Mouse (Mus musculus) frontal cortex, postnatal 10 days (tissue): ENCODE data around the gene 4930452B06Rik.

Experiments
- DNase-seq, 2 experiments: peaks; one replicate each; pipeline ENCODE4 v3.0.0; 2022; ENCODE audit warnings: low spot score in 2 of 2, mixed read lengths in 1 of 2

The 4930452B06Rik gene

DNA sequence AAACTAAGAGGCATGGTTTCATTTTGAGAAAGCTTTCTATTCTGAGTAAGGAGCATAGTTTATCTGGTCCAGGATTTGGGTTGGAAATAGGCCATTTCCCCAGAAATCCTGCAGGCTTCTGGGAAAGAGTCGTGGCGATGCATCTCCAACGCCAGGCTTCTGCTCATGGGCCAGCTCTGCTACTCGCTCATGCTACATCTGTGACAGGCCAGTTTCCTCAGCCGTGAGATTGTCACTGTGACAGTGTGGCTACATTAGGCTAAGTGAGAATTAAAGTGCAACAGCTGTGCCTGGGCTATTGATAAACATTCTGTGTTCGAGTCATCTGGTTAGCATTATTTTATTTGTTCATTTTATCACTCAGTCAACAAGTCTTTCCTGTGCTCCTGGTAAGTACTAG, 140.8 kb downstream of the 4930452B06Rik start:
- DNase-seq = no peak

DNA sequence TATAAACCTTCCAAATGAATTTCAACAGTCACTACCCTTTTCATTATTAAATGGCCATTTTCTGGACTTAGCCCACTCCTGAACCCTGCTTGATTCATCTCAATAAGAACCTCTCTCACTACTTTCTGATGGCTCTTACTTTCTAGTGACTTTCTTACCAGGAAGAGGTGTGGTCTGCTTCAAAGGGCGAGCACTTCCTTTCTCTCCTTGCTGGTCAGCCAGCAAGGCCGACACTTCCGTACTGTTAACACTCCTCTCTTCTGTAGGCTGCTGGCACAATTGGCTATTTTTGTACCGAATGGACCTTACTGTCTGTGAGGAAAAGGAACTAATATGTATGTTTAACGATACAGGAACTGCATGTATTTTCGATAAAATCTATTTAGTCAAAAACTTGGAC, 148.4 kb downstream of the 4930452B06Rik start:
- no peak for DNase-seq

DNA sequence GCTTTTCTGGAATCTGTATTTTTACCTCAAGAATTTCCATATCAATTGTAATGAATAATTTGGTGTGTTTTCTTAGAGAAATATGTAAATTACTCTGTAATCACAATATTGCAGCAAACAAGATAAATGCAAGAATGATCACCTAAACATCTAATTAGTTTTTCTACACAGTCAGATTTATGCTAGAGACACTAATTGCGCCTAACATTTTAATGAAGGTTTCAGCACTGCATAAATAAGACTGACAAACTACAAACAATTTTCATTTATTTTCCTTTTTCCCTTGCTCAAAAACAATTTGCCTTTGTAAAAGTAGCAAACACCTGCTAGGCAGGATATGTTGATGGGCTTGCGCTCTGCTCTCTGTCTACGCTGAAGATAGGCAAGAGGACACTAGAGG, 152.0 kb downstream of the 4930452B06Rik start:
- no peak for DNase-seq

DNA sequence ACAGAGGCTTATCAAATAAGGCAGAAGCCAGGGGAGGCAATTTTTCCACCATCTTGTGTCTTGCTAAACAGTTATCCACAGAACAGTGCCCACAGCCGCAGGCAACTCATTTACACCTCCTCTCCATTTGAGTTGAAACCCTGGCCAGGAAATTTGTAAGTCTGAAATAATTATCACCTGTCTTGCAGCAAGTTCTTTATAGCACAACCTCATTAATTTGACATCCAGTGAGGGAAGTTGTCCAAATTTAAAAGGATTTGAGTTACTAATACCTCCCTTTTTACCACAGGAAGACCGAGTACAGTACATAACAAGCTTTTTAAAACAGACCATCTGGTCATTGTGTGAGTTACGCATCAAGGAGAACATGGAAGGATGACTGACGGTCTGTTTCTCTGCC, 154.8 kb downstream of the 4930452B06Rik start:
- DNase-seq = no peak

DNA sequence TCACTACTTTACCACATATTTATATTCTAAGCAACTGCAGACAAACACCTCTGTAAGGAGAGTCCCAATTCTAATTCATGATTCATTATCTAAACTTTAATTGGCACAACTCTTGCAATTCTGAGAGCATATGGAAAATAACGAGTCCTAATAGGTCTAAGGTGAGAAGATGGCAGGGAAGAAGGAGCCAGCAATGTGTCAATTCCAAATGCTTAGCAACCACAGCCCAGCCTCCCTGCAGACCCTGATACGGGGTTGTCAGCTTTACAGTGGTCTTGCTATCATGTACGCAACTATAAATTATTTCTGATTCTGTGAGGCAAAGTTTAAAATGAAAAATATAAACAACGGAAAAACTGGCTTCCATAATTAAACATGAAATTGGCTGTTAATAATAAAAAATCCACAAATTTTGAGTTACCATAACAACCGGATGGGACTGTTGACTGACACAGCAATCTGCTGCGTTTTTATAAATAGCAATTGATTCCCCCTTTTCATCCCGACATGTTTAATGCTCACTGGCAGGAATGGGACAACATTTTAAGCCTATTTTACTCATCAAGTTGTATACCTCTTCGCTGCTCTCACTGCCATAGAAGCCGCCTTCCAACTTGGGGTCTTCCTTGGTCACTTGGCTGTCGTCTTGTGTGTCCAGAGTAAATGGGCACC, 155.6 kb downstream of the 4930452B06Rik start:
- DNase-seq = no peak

GRCm38 (mm10) chr14:8508669-8509068, 157.4 kb downstream of the 4930452B06Rik start:
- no peak for DNase-seq

- DNase-seq = no peak
These were observed 161.8 kb downstream of the 4930452B06Rik start for GRCm38 (mm10) chr14:8504206-8504605.

DNA sequence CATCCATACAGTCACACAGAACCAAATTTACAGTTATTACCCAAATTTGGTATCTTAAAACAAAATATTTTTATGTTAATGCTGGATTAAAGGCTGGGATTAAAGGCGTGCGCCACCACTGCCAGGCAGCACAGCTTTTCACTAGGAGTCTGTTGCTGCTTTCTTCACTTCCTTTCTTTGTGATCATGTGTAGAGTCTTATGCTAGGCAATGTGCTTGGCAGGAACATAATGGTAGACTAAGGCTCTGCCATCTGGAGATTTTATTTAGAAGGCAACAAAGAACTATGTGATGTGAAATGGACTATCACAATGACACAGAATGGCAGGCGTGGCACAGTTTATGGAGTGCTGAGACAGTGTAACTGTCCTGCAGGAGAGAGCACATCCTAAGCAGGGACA, 162.7 kb downstream of the 4930452B06Rik start:
- no peak for DNase-seq

GRCm38 (mm10) chr14:8502496-8502895, 163.5 kb downstream of the 4930452B06Rik start:
- no peak for DNase-seq

DNA sequence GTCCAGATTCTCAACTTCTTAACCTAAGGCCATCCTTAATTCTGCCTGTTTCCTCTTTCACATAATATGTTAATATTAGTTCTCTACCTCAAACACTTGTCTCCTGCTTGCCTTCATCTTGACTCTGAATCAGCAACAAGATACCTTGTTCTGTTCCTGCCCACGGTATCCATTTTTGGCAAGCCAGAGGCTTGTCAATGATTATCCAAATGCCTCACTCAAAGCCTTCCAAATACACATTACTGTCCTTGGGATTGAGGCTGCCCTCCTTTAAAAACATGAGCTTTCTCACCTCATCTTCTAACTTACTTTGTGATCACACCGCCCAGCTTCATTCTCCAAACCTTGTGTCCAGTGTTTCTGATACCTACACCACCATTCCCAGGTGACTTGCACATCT, 170.3 kb downstream of the 4930452B06Rik start:
- DNase-seq = no peak

- no peak for DNase-seq
These were observed 171.1 kb downstream of the 4930452B06Rik start for GRCm38 (mm10) chr14:8494952-8495351.

DNA sequence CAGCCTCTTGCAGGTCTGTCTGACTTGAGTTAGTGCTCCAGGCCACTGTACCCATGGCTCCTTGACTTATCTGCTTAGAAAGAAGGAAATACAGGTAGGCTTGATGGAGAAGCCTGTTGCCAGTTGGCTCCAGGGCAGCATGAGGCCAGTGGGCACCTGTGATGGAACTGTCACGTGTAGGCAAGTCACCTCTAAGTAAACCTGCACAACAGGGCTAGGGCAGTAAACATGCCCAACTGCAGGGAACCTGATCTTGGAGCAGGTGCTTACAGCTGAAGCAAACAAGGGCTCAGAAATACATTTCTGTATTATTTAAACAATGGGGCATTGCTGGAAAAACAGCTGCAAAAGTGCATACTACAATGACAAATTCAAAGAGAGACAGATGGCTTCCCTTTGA, 171.8 kb downstream of the 4930452B06Rik start:
- no peak for DNase-seq

DNA sequence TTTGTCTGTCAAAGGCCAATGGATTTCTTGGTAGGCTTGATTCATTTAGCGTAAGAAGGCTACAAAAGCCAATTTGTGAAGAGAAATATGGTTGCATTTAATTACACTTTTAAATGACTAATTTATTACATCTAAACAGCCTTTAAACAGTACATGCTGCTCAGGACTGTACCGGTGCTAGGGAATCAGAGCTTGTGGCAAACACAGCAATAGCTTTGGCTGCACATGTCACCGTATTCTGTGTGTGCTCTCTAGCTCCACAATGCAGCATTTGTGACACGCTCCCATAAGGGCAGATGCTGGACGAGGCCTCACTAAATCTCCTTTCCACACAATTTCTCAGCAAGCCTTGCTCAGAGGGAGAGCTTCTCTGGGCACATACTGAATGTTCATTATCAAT, 187.9 kb downstream of the 4930452B06Rik start:
- DNase-seq = no peak

DNA sequence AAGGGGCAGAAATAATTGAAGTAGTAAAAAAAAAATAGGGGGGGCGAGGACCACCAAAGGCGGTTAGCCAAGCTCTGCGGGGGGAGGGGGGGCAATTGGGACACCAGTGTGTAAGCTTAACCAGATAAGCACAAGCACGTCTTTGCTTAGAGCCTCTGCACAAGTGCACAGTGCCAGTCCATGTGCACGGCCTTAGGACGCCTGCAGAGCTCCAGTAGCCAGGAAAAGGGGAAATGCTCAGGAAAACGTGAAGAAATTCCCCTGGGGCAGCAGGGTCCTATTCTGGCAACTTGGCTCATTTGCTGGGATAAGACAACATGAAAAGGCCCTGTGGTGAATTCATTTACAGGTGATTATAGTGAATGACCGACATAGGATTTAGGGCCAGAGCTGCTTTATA, 188.7 kb downstream of the 4930452B06Rik start:
- no peak for DNase-seq

- peak; percentile 21 to 59 for DNase-seq
These were observed 189.4 kb downstream of the 4930452B06Rik start for GRCm38 (mm10) chr14:8476606-8477005.

GRCm38 (mm10) chr14:8475851-8476250, 190.2 kb downstream of the 4930452B06Rik start:
- DNase-seq = no peak

GRCm38 (mm10) chr14:8472884-8473283, 193.2 kb downstream of the 4930452B06Rik start:
- no peak for DNase-seq

DNA sequence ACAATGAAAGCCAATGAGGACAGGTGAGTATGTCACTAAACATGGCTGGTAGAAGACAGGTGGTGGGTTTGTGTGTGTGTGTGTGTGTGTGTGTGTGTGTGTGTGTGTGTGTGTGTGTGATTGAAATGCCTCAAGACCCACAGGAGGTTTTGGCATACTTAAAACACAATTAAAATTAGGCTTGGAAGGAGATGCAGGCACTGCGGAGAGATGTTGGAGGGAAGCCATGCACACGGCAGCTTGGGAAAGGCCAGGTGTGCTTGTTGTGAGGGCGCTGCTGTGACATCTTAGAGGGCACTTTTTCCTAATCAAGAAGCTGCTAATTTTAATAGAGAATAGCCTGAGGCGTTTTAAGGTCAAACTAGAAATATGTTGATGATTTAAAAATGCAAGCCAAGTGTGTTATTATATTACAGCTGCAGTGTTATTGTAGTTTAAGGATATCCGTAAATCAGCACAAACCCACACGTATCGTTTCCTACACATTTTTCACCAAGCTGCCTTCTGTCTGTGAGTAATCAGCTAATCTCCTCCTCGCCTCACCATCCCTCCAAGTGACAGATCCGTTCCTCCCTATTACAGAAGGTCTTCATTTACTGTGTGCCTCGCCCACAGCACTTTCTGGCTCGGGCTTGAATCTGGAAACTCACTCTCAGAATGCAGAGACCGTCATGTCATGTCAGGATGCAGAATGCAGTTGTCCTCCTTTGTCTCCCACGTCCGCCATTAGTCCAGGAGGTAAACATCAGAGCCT, 201.5 kb downstream of the 4930452B06Rik start:
- DNase-seq = no peak

GRCm38 (mm10) chr14:8462973-8463372, 203.1 kb downstream of the 4930452B06Rik start:
- DNase-seq = no peak

DNA sequence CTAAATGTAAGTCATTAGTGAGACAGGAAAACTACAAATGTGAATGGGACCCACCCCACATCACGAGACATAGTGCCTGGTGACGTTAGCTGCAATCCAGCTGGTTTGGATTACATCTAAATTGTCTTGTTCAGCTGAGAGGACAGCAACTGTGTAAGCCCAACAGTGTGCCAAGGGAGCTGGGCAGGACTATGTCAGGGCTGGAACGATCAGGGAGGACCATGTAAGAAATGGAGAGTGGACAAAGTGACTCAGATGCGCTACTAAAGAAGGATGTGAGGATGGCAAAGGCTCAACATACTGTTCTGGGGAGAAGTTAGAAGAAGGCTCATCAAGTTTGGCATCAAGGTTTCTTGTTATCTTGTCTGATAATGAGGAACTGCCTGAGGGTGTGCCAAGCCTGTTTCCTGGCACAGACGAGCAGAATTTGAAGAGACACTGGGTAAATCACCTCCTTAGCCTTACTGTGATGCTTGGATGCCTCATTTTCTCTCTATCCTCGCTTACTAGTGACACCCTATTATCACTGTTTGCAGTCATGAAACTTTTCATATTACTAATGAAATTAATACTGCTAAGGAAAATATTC, 203.6 kb downstream of the 4930452B06Rik start:
- no peak for DNase-seq

DNA sequence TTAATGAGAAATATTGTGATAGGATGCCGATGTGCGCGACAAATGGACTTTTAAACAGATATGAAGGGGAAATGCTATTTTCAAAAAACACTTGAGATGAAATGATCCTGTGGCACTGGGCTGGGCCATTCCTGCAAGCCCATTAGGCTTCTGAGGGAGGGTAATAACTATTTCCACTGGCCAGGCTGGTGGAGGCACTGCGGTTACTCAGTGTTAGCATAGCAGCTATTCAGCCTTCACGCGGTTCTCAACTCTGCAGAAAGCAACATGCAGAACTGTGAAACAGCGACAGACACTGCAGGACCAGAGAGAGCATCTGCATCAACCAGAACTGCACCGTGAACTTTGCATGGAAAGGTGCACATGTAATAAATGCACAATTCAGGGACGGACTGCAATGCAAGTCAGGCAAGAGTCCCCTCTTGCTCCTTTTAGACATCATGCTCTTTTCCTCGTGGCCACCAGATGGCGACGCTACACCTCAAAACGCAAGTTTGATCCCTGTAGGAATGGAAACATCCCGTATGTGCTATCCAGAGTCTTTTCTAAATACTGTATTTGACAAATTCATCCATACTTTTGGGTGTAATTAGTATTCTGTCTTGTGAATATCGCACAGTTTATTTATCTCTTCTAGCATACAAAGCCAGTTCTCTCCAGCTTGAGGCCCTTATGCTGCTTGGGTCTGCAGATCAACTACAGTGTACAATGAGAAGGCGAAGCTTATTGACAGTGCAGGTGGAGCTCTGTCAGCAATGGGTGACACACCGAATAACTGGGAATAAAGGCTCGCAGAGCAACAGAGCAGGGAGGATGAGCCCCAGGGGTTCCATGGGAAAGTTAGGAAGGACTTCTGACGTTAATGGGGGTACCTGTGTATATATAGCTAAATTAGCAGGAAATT, 205.6 kb downstream of the 4930452B06Rik start:
- DNase-seq = peak; percentile 15 to 67

DNA sequence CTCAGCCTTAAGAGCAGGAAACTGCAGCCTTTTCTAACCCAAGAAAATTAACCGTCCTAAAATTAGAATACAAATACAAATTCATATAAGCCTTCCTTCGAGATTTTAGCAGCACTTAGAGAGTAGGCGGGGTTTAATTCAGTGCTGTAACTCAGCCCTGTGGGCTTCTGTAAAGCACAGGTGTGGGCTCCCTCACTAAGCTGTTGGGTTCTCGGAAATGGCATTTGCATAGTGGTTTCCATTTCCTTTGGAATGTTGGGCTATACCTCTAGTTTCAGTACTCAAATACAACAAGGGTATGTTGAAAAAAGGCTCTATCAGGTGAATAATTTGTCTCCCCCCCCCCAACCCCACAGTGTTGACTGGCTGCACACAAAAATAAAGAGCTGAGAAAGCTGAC, 206.3 kb downstream of the 4930452B06Rik start:
- DNase-seq = no peak
